Mouse (Mus musculus) spleen, postnatal 10 days (tissue): ENCODE measurements around the gene Fgfr2.
"Not testable (repeated sequence)": the region's sequence is repeated elsewhere in the genome, so short reads cannot be mapped to it uniquely, and the experiment has no call there.

Source experiments
- DNase-seq, 2 experiments: peaks; one replicate each; pipeline ENCODE4 v3.0.0; 2021 to 2022; ENCODE audit warnings: low spot score in 2 of 2

The Fgfr2 gene

DNA sequence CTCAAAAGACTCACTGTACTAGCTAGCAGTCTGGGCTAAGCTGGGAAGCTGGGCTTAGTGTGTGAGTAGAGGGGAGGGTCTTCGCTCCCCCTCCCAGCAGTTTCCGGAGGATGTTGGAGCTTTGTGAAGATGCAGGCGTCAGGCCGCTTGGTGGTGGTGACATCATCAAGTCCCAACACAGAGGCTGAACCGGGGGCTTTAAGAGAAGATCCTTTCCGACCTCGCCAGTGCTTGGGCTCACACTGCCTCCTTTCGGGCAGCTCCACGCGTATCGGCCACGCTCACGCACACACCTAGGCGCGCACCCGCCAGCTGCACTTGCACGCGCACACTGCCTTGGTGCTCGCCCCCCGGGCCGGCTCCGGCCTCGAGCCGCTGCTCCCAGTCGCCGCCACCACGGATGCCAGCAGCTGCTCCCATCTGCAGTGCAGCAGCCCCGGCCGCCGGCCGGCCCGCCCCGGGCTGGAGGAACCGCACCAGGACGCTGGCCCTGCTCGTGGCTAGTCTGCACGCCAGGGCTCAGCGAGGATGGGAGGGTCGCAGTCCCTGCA is 2430.7 kb downstream of the Fgfr2 start:
- DNase-seq: peak; percentile 11 to 39

GRCm38 (mm10) chr7:130691931-130692330 is 2431.2 kb downstream of the Fgfr2 start:
- no peak for DNase-seq

- no peak for DNase-seq
Measured at GRCm38 (mm10) chr7:130690869-130691268, 2432.3 kb downstream of the Fgfr2 start.

- DNase-seq: no peak
Measured at GRCm38 (mm10) chr7:130688601-130689000, 2434.5 kb downstream of the Fgfr2 start.

DNA sequence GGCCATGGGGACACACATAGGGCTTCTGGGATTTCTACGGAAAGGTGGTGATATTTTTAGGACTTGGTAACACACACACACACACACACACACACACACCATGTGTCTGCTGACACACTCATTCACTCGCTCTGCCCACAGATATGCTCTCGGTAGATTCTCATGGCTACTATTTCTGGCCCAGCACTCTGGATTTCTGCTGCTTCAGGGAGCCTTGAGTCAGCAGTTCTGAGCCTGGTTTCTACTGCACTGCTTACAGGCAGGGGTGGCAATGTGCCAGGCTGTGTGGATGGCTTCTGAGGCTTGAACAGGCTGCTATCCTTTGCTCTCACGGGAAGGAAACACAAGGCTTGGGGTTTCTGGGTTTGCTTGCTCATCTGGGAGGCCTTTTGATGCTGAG is 2441.4 kb downstream of the Fgfr2 start:
- no peak for DNase-seq

GRCm38 (mm10) chr7:130678414-130678813 is 2444.7 kb downstream of the Fgfr2 start:
- no peak for DNase-seq

- DNase-seq: no peak
Measured at GRCm38 (mm10) chr7:130677541-130678274, 2445.4 kb downstream of the Fgfr2 start.

GRCm38 (mm10) chr7:130676885-130677540 is 2446.1 kb downstream of the Fgfr2 start:
- DNase-seq: no peak

DNA sequence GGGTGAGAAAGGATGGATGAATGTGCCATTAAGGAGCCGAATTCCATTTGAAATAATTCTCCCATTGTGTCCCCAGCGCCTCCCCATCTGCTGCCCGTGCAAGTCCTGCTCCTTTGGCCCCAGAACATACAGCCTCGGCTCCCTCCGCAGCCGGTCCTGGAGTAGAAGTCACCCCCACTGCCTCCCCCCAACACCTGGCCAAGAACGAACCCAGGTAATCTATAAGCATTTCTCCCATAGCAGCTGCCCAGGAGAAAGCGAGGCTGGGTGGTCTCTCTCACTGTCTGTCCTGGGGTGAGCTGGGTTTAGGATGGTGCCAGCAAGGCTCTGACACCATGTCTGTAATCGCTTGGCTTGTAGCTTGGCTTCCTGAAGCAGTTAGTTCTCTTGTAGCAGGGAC is 2448.6 kb downstream of the Fgfr2 start:
- no peak for DNase-seq

DNA sequence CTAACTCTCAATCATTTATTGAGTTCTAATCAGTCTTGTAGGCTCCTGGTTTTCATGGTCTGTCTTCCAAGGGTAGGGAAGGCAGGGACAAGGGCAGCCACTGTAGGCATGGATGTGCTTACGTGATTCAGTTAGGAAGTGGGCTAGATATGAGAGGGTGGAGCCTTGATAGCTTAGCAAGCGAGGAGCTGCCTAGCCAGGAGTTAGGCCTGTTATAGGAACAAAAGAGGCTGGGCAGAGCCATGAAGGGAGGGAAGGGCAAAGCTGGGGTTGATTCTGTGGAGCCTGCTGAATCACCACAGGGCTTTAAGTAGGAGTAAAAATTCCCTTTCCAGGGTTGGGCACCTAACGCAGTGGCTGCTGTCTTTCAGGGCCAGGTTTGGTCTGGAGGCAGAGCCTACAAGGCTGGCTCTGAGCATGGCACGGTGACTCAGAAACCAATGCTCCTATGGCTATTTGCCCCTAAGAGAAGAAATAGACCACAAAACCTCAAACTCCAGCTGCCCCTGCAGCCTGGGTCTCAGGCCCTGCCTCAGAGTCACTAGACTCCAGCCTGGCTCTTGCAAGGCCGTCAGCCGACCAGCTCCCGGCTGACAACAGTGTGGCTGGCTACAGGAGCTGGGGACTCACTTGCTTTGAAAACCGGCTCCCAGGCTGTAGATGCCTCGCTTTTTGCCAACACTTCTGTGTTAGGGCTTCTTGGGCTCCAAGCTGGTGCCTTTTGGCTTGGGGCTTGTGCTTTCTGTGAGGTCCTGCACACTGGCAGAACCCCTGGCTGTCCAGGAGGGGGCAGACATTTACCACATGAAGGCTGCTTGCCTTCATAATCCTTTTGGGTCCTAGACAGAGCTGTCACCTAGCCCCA is 2449.7 kb downstream of the Fgfr2 start:
- peak in 1 of 2 experiments; percentile 39 for DNase-seq

- DNase-seq: no peak
Measured at GRCm38 (mm10) chr7:130671301-130671700, 2451.8 kb downstream of the Fgfr2 start.

- DNase-seq: no peak
Measured at GRCm38 (mm10) chr7:130670358-130670757, 2452.8 kb downstream of the Fgfr2 start.

- no peak for DNase-seq
Measured at GRCm38 (mm10) chr7:130669370-130669881, 2453.7 kb downstream of the Fgfr2 start.

- no peak for DNase-seq
Measured at GRCm38 (mm10) chr7:130668729-130669281, 2454.3 kb downstream of the Fgfr2 start.

GRCm38 (mm10) chr7:130668013-130668412 is 2455.1 kb downstream of the Fgfr2 start:
- not testable (repeated sequence) for DNase-seq

DNA sequence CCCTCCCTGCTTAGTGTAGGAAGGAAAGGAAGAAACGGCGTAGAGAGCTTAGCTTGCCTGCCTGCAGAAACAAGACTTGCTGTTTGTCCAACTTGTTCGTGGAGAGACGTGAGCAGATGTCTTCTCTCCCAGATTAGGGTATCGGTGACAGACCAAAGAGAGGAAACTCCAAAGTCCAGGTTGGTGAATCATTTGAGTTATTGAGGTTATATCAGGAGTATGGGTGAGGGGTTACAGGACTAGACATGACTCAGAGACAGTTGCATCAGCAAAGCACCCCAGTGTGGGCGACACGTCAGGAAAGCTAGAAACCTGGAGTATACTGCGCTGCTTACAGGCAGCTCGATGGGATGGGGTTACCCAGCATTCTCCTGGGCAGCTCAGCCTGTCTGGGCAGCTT is 2457.8 kb downstream of the Fgfr2 start:
- DNase-seq: no peak

DNA sequence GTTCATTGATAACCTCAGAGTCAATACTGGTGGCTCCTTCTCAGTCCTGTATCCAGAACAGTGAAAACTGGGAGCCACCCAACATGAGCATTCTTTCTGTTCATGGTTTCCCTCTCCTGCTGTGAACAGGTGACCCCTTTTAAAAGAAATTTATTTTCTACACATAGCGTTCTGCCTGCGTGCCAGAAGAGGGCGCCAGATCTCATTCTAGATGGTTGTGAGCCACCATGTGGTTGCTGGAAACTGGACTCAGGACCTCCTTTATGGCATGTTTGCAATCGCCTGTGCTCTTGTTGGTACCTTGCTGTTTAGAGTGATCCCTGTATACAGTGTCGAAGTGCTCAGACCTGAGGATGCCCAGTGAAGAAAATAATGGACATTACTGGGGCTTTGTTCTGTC is 2458.5 kb downstream of the Fgfr2 start:
- no peak for DNase-seq

DNA sequence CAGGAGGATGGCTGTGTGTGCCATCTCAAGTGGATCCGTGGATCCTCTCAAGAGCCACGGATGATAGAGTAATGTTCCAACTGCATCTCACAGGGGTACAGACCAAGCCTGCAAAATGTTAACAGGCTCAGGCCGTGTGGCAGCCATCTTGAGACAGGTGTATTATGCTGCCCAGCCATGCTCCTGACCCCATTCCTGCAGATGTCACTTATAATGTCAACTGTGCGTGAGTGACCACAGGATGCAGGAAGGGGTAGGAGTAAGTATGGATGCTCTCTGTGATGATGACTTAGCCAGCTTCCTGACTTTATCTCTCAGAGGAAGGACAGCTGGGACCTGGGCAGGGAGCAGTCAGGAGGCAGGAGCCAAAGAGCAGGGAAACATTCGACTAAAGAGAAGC is 2459.1 kb downstream of the Fgfr2 start:
- DNase-seq: no peak

DNA sequence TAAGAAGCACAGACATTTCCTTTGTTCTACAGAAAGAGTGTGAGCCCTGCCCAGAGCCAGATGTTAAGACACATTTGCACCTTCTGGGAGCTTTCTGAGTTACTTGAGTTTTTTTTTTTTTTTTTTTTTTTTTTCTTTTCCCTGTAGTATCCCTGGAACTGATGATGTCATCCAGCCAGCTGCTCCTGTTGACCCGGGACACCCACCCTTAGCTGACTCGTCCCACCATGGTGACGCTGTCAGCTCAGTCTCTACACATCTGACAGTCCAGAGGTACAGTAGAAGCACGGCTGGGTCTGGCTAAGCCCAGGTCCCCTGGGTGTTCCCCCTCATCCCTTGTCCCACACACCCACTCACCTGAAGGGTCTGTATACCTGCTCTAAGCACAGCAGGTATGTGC is 2460.3 kb downstream of the Fgfr2 start:
- no peak for DNase-seq

GRCm38 (mm10) chr7:130662250-130662649 is 2460.9 kb downstream of the Fgfr2 start:
- no peak for DNase-seq

DNA sequence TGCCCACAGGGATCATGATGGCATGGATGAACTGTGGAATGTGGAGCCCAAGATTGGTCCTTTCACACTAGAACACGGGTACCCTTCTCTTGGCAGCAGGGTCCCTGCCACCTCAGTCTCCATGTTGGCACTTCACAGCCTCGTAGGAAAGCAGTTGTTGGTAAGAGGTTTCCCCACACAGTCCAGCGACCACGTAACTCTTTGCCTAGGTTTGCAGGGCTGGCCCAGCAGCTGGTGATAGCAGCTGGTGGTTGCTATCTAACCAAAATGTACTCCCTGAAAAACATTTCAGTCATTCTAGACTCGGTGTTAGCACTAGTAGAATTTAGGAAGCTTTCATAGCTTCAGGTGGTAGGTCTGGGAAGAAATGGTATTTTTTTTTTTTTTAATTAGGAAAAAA is 2464.0 kb downstream of the Fgfr2 start:
- DNase-seq: no peak

GRCm38 (mm10) chr7:130657751-130658150 is 2465.4 kb downstream of the Fgfr2 start:
- no peak for DNase-seq
